Mouse (Mus musculus): Measurements from ENCODE around the gene Snap91.

DNA sequence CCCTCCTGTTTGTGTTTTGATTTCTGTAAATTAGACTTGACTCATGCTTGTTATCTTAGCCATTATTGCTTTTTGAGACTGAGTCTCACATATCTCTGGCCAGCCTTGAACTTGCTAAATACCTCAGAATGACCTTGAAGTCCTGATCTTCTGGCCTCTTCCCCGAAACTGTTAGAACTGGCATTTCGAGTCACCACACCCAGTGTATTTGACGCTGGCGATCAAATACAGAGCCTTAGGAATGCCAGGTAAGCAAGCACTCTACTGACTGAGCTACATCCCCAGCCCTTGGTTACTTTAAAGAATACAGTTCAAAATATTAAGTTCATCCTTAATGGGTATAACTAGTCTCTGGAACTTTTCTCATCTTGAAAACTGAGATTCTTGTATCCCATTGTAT, 155.4 kb downstream of the Snap91 start:
- TF ChIP-seq CTCF (IDR thresholded peaks at IDR 0.05) (no peak), EP300 (IDR thresholded peaks at IDR 0.05) (no peak)

All from lung, postnatal 0 days (tissue).